Mouse (Mus musculus): ENCODE measurements around the gene Proser1. TPM values are rescaled to one million over a fixed set of nuclear protein-coding genes. Genes with fewer than 3 reads are reported as not detected.
A peak's percentile ranks its signal among the peaks of the same experiment; 100 is the strongest.

The Proser1 gene
- polyA plus RNA-seq, 1 experiment from 2014 or later = 13.5 TPM

GRCm38 (mm10) chr3:53445540-53445939 is 17.9 kb upstream of the Proser1 start:
- no peak overlapping the region for H3K9ac ChIP-seq (ENCODE audit: low read depth, low read length)
- H3K27me3 ChIP-seq (replicated peaks; ENCODE audit: control insufficient read depth, insufficient read depth, low read length) = no peaks in the 10 kb centered on the region
- H3K4me3 ChIP-seq (ENCODE audit: low read length) = no peak overlapping the region
- no peak overlapping the region for H3K27ac ChIP-seq (ENCODE audit: low read depth, low read length)
- WGBS = 34% methylated on average over 5 of the region's 5 CpGs
- ATAC-seq = peak; percentile 72; the same call in 1 of the 2 replicates
- H3K4me1 ChIP-seq (ENCODE audit: control insufficient read depth, insufficient read depth, low read depth, low read length) = no peaks in the 10 kb centered on the region
- H3K4me2 ChIP-seq (ENCODE audit: low read length) = no peak overlapping the region
- H3K9me3 ChIP-seq (ENCODE audit: control insufficient read depth, low read length) = no peaks in the 10 kb centered on the region
- H3K36me3 ChIP-seq (ENCODE audit: control insufficient read depth, insufficient read depth, low read length) = peaks cover 6% of the 10 kb centered on the region

GRCm38 (mm10) chr3:53446801-53447200 is 16.7 kb upstream of the Proser1 start:
- Histone ChIP-seq H3K27me3 (replicated peaks; ENCODE audit: control insufficient read depth, insufficient read depth, low read length) (no peaks in the 10 kb centered on the region), H3K36me3 (ENCODE audit: control insufficient read depth, insufficient read depth, low read length) (peaks cover 8% of the 10 kb centered on the region), H3K27ac (ENCODE audit: low read depth, low read length) (no peak overlapping the region), H3K4me1 (ENCODE audit: control insufficient read depth, insufficient read depth, low read depth, low read length) (no peaks in the 10 kb centered on the region), H3K9ac (ENCODE audit: low read depth, low read length) (no peak overlapping the region), H3K4me2 (ENCODE audit: low read length) (no peak overlapping the region), H3K9me3 (ENCODE audit: control insufficient read depth, low read length) (no peaks in the 10 kb centered on the region), H3K4me3 (ENCODE audit: low read length) (no peak overlapping the region)
- no peak for ATAC-seq
- 84% methylated on average over 3 of the region's 3 CpGs for WGBS

GRCm38 (mm10) chr3:53448208-53448607 is 15.3 kb upstream of the Proser1 start:
- Histone ChIP-seq H3K4me3 (ENCODE audit: low read length) (no peak overlapping the region), H3K27me3 (replicated peaks; ENCODE audit: control insufficient read depth, insufficient read depth, low read length) (no peaks in the 10 kb centered on the region), H3K9me3 (ENCODE audit: control insufficient read depth, low read length) (no peaks in the 10 kb centered on the region), H3K4me2 (ENCODE audit: low read length) (no peak overlapping the region), H3K9ac (ENCODE audit: low read depth, low read length) (no peak overlapping the region), H3K27ac (ENCODE audit: low read depth, low read length) (no peak overlapping the region), H3K4me1 (ENCODE audit: control insufficient read depth, insufficient read depth, low read depth, low read length) (no peaks in the 10 kb centered on the region), H3K36me3 (ENCODE audit: control insufficient read depth, insufficient read depth, low read length) (peaks cover 19% of the 10 kb centered on the region)
- peak; percentile 81 for ATAC-seq
- WGBS = 24% methylated on average over 2 of the region's 2 CpGs

- no peak for ATAC-seq
- Histone ChIP-seq H3K9me3 (ENCODE audit: control insufficient read depth, low read length) (no peaks in the 10 kb centered on the region), H3K4me3 (ENCODE audit: low read length) (no peak overlapping the region), H3K4me2 (ENCODE audit: low read length) (no peak overlapping the region), H3K4me1 (ENCODE audit: control insufficient read depth, insufficient read depth, low read depth, low read length) (no peaks in the 10 kb centered on the region), H3K27me3 (replicated peaks; ENCODE audit: control insufficient read depth, insufficient read depth, low read length) (no peaks in the 10 kb centered on the region), H3K36me3 (ENCODE audit: control insufficient read depth, insufficient read depth, low read length) (peaks cover 39% of the 10 kb centered on the region), H3K27ac (ENCODE audit: low read depth, low read length) (no peak overlapping the region), H3K9ac (ENCODE audit: low read depth, low read length) (no peak overlapping the region)
- 89% methylated on average over 11 of the region's 11 CpGs for WGBS
Observed at GRCm38 (mm10) chr3:53450666-53451065, 12.8 kb upstream of the Proser1 start.

GRCm38 (mm10) chr3:53452351-53452750 is 11.1 kb upstream of the Proser1 start:
- 96% methylated on average over 10 of the region's 10 CpGs for WGBS
- no peak overlapping the region for H3K9ac ChIP-seq (ENCODE audit: low read depth, low read length)

GRCm38 (mm10) chr3:53453346-53453745 is 10.1 kb upstream of the Proser1 start:
- H3K4me2 ChIP-seq (ENCODE audit: low read length) = no peak overlapping the region
- no peak for ATAC-seq
- H3K27me3 ChIP-seq (replicated peaks; ENCODE audit: control insufficient read depth, insufficient read depth, low read length) = no peaks in the 10 kb centered on the region
- 94% methylated on average over 7 of the region's 7 CpGs for WGBS
- peaks cover 47% of the 10 kb centered on the region for H3K36me3 ChIP-seq (ENCODE audit: control insufficient read depth, insufficient read depth, low read length)
- H3K27ac ChIP-seq (ENCODE audit: low read depth, low read length) = no peak overlapping the region
- no peak overlapping the region for H3K9ac ChIP-seq (ENCODE audit: low read depth, low read length)
- no peaks in the 10 kb centered on the region for H3K9me3 ChIP-seq (ENCODE audit: control insufficient read depth, low read length)
- H3K4me1 ChIP-seq (ENCODE audit: control insufficient read depth, insufficient read depth, low read depth, low read length) = no peaks in the 10 kb centered on the region
- no peak overlapping the region for H3K4me3 ChIP-seq (ENCODE audit: low read length)

More at GRCm38 (mm10) chr3:53452351-53452750, 11.1 kb upstream of the Proser1 start:
- Histone ChIP-seq H3K27me3 (replicated peaks; ENCODE audit: control insufficient read depth, insufficient read depth, low read length) (no peaks in the 10 kb centered on the region), H3K36me3 (ENCODE audit: control insufficient read depth, insufficient read depth, low read length) (peaks cover 45% of the 10 kb centered on the region), H3K4me2 (ENCODE audit: low read length) (no peak overlapping the region), H3K4me3 (ENCODE audit: low read length) (no peak overlapping the region), H3K4me1 (ENCODE audit: control insufficient read depth, insufficient read depth, low read depth, low read length) (no peaks in the 10 kb centered on the region), H3K27ac (ENCODE audit: low read depth, low read length) (no peak overlapping the region), H3K9me3 (ENCODE audit: control insufficient read depth, low read length) (no peaks in the 10 kb centered on the region)
- ATAC-seq = no peak

- Histone ChIP-seq H3K36me3 (ENCODE audit: control insufficient read depth, insufficient read depth, low read length) (peaks cover 47% of the 10 kb centered on the region), H3K4me2 (ENCODE audit: low read length) (no peak overlapping the region), H3K4me3 (ENCODE audit: low read length) (no peak overlapping the region), H3K27me3 (replicated peaks; ENCODE audit: control insufficient read depth, insufficient read depth, low read length) (no peaks in the 10 kb centered on the region), H3K9me3 (ENCODE audit: control insufficient read depth, low read length) (no peaks in the 10 kb centered on the region), H3K9ac (ENCODE audit: low read depth, low read length) (no peak overlapping the region), H3K4me1 (ENCODE audit: control insufficient read depth, insufficient read depth, low read depth, low read length) (no peaks in the 10 kb centered on the region), H3K27ac (ENCODE audit: low read depth, low read length) (no peak overlapping the region)
- ATAC-seq = no peak
- 95% methylated on average over 6 of the region's 6 CpGs for WGBS
Observed at GRCm38 (mm10) chr3:53454005-53454404, 9.5 kb upstream of the Proser1 start.

GRCm38 (mm10) chr3:53454561-53454960 is 8.9 kb upstream of the Proser1 start:
- no peak for ATAC-seq
- WGBS = 98% methylated on average over 6 of the region's 6 CpGs

GRCm38 (mm10) chr3:53454984-53455383 is 8.5 kb upstream of the Proser1 start:
- no peak overlapping the region for H3K27ac ChIP-seq (ENCODE audit: low read depth, low read length)
- H3K9me3 ChIP-seq (ENCODE audit: control insufficient read depth, low read length) = no peaks in the 10 kb centered on the region
- H3K36me3 ChIP-seq (ENCODE audit: control insufficient read depth, insufficient read depth, low read length) = peaks cover 45% of the 10 kb centered on the region
- no peak overlapping the region for H3K4me3 ChIP-seq (ENCODE audit: low read length)
- no peak for ATAC-seq
- 94% methylated on average over 7 of the region's 7 CpGs for WGBS
- no peaks in the 10 kb centered on the region for H3K4me1 ChIP-seq (ENCODE audit: control insufficient read depth, insufficient read depth, low read depth, low read length)
- H3K27me3 ChIP-seq (replicated peaks; ENCODE audit: control insufficient read depth, insufficient read depth, low read length) = no peaks in the 10 kb centered on the region
- H3K9ac ChIP-seq (ENCODE audit: low read depth, low read length) = no peak overlapping the region
- H3K4me2 ChIP-seq (ENCODE audit: low read length) = no peak overlapping the region

More at GRCm38 (mm10) chr3:53454561-53454960, 8.9 kb upstream of the Proser1 start:
- peaks cover 47% of the 10 kb centered on the region for H3K36me3 ChIP-seq (ENCODE audit: control insufficient read depth, insufficient read depth, low read length)
- H3K9me3 ChIP-seq (ENCODE audit: control insufficient read depth, low read length) = no peaks in the 10 kb centered on the region
- H3K4me3 ChIP-seq (ENCODE audit: low read length) = no peak overlapping the region
- H3K9ac ChIP-seq (ENCODE audit: low read depth, low read length) = no peak overlapping the region
- H3K4me1 ChIP-seq (ENCODE audit: control insufficient read depth, insufficient read depth, low read depth, low read length) = no peaks in the 10 kb centered on the region
- H3K27ac ChIP-seq (ENCODE audit: low read depth, low read length) = no peak overlapping the region
- H3K27me3 ChIP-seq (replicated peaks; ENCODE audit: control insufficient read depth, insufficient read depth, low read length) = no peaks in the 10 kb centered on the region
- H3K4me2 ChIP-seq (ENCODE audit: low read length) = no peak overlapping the region

- H3K27me3 ChIP-seq (replicated peaks; ENCODE audit: control insufficient read depth, insufficient read depth, low read length) = no peaks in the 10 kb centered on the region
- WGBS = 80% methylated on average over 5 of the region's 5 CpGs
Observed at GRCm38 (mm10) chr3:53457750-53458149, 5.7 kb upstream of the Proser1 start.

More at GRCm38 (mm10) chr3:53457750-53458149, 5.7 kb upstream of the Proser1 start:
- Histone ChIP-seq H3K9me3 (ENCODE audit: control insufficient read depth, low read length) (no peaks in the 10 kb centered on the region), H3K4me1 (ENCODE audit: control insufficient read depth, insufficient read depth, low read depth, low read length) (peaks cover 6% of the 10 kb centered on the region), H3K27ac (ENCODE audit: low read depth, low read length) (no peak overlapping the region), H3K4me3 (ENCODE audit: low read length) (no peak overlapping the region), H3K36me3 (ENCODE audit: control insufficient read depth, insufficient read depth, low read length) (peaks cover 30% of the 10 kb centered on the region), H3K9ac (ENCODE audit: low read depth, low read length) (no peak overlapping the region), H3K4me2 (ENCODE audit: low read length) (no peak overlapping the region)
- no peak for ATAC-seq
